Mouse (Mus musculus) CH12.LX (cell line): ENCODE measurements around the gene Shisa8. TPM values are rescaled to one million over a fixed set of nuclear protein-coding genes. Genes with fewer than 3 reads are reported as not detected.

ENCODE experiments used
- DNase-seq: peaks from one replicate; pipeline ENCODE4 v3.0.0-alpha.2; 2013; ENCODE audit errors: extremely low read depth
- H3K27ac ChIP-seq: 2 replicates; pipeline ENCODE4 v1.5.1; 2012; ENCODE audit warnings: low read depth, mild to moderate bottlenecking, control low read depth, moderate library complexity; ENCODE audit not compliant: insufficient read depth
- H3K27me3 ChIP-seq: replicated peaks from 2 replicates; pipeline ENCODE3; 2012; ENCODE audit warnings: inconsistent platforms
- H3K36me3 ChIP-seq, 2 experiments: replicated peaks in 1 of 2; 2 replicates each; pipeline versions ENCODE3 to v1.6.1; 2012; ENCODE audit warnings: inconsistent platforms in 1 of 2, low read length in 1 of 2, mild to moderate bottlenecking in 1 of 2, mixed read lengths in 1 of 2, moderate library complexity in 1 of 2; ENCODE audit not compliant: control insufficient read depth in 1 of 2, insufficient read depth in 1 of 2
- H3K4me1 ChIP-seq, 2 experiments: 2 replicates each; pipeline ENCODE4 v1.6.1; 2012; ENCODE audit warnings: inconsistent platforms in 1 of 2, moderate library complexity in 1 of 2; ENCODE audit not compliant: insufficient read depth in 2 of 2, control insufficient read depth in 1 of 2
- H3K4me2 ChIP-seq: 2 replicates; pipeline ENCODE4 v1.6.1; 2012; ENCODE audit warnings: low read depth, mild to moderate bottlenecking, control low read depth; ENCODE audit not compliant: poor library complexity, insufficient read depth, severe bottlenecking
- H3K4me3 ChIP-seq, 3 experiments: fragments of 150-350 bp in 1 of 3; sonication (generic) in 1 of 3; replicated peaks in 1 of 3; 2 replicates each; pipeline versions ENCODE3 to v1.5.1; 2011 to 2012; ENCODE audit warnings: low read depth in 2 of 3, low read length in 2 of 3, mild to moderate bottlenecking in 2 of 3, moderate library complexity in 2 of 3, control low read depth in 1 of 3, improper control_type of control experiment in 1 of 3, inconsistent platforms in 1 of 3, mixed read lengths in 1 of 3; ENCODE audit not compliant: poor library complexity in 1 of 3
- H3K79me2 ChIP-seq: replicated peaks from 2 replicates; pipeline ENCODE4 v1.6.1; 2012; ENCODE audit warnings: mild to moderate bottlenecking, moderate library complexity; ENCODE audit not compliant: control insufficient read depth, poor library complexity, insufficient read depth, severe bottlenecking; ENCODE audit errors: extremely low read depth
- H3K9ac ChIP-seq: 2 replicates; pipeline ENCODE4 v1.6.1; 2012; ENCODE audit warnings: low read depth, mild to moderate bottlenecking, control low read depth, moderate library complexity; ENCODE audit not compliant: insufficient read depth
- H3K9me3 ChIP-seq: replicated peaks from 2 replicates; pipeline ENCODE3; 2012; ENCODE audit warnings: low read length, inconsistent platforms, mixed read lengths
- BHLHE40 ChIP-seq: IDR thresholded peaks from 2 replicates; pipeline ENCODE4 v1.6.1; 2011; ENCODE audit warnings: mild to moderate bottlenecking, low read depth, low read length, improper control_type of control experiment
- CHD1 ChIP-seq: IDR thresholded peaks from 2 replicates; pipeline ENCODE4 v1.6.1; 2012; ENCODE audit warnings: low read depth, low read length, improper control_type of control experiment, inconsistent platforms
- CHD2 ChIP-seq: IDR thresholded peaks from 2 replicates; pipeline ENCODE4 v1.6.1; 2011; ENCODE audit warnings: low read length, improper control_type of control experiment
- CTCF ChIP-seq, 2 experiments: IDR thresholded peaks in 1 of 2; conservative IDR thresholded peaks in 1 of 2; 2 replicates each; pipeline ENCODE4 v1.5.1; 2011 to 2012; ENCODE audit warnings: low read depth in 2 of 2, low read length in 2 of 2, improper control_type of control experiment in 1 of 2, inconsistent platforms in 1 of 2, mild to moderate bottlenecking in 1 of 2, moderate library complexity in 1 of 2
- EP300 ChIP-seq: IDR thresholded peaks from 2 replicates; pipeline ENCODE4 v1.6.1; 2011; ENCODE audit warnings: low read length, improper control_type of control experiment
- ETS1 ChIP-seq: conservative IDR thresholded peaks from 2 replicates; pipeline ENCODE4 v1.6.1; 2012; ENCODE audit warnings: low read depth, mild to moderate bottlenecking, inconsistent platforms, low read length, improper control_type of control experiment, moderate library complexity
- IRF4 ChIP-seq: IDR thresholded peaks from 2 replicates; pipeline ENCODE4 v1.6.1; 2014; ENCODE audit warnings: low read depth, mild to moderate bottlenecking, inconsistent platforms, low read length, improper control_type of control experiment
- JUN ChIP-seq: IDR thresholded peaks from 2 replicates; pipeline ENCODE4 v1.6.1; 2011; ENCODE audit warnings: low read depth, mild to moderate bottlenecking, low read length, improper control_type of control experiment, moderate library complexity; ENCODE audit not compliant: insufficient read depth
- KAT2A ChIP-seq: IDR thresholded peaks from 2 replicates; pipeline ENCODE4 v1.6.1; 2012; ENCODE audit warnings: low read length, improper control_type of control experiment, inconsistent platforms; ENCODE audit not compliant: insufficient replicate concordance
- MAFK ChIP-seq: IDR thresholded peaks from 2 replicates; pipeline ENCODE4 v1.6.1; 2011; ENCODE audit warnings: low read length, improper control_type of control experiment; ENCODE audit not compliant: insufficient replicate concordance
- MAZ ChIP-seq: IDR thresholded peaks from 2 replicates; pipeline ENCODE4 v1.6.1; 2012; ENCODE audit warnings: low read depth, mild to moderate bottlenecking, inconsistent platforms, low read length, improper control_type of control experiment, moderate library complexity
- MXI1 ChIP-seq: IDR thresholded peaks from 2 replicates; pipeline ENCODE4 v1.6.1; 2011; ENCODE audit warnings: mild to moderate bottlenecking, low read depth, low read length, improper control_type of control experiment
- MYC ChIP-seq: IDR thresholded peaks from 2 replicates; pipeline ENCODE4 v1.6.1; 2011; ENCODE audit warnings: low read depth, mild to moderate bottlenecking, improper control_type of control experiment, low read length
- POLR2A ChIP-seq: IDR thresholded peaks from 2 replicates; pipeline ENCODE4 v1.6.1; 2011; ENCODE audit warnings: low read depth, mild to moderate bottlenecking, improper control_type of control experiment, low read length
- POLR2AphosphoS2 ChIP-seq: IDR thresholded peaks from 2 replicates; pipeline ENCODE4 v1.6.1; 2011; ENCODE audit warnings: low read depth, low read length, improper control_type of control experiment
- RAD21 ChIP-seq: IDR thresholded peaks from 2 replicates; pipeline ENCODE4 v1.6.1; 2011; ENCODE audit warnings: low read depth, mild to moderate bottlenecking, low read length, improper control_type of control experiment, moderate library complexity
- RCOR1 ChIP-seq: conservative IDR thresholded peaks from 2 replicates; pipeline ENCODE4 v1.6.1; 2012; ENCODE audit warnings: low read depth, mild to moderate bottlenecking, inconsistent platforms, low read length, improper control_type of control experiment
- SIN3A ChIP-seq: IDR thresholded peaks from 2 replicates; pipeline ENCODE4 v1.6.1; 2012; ENCODE audit warnings: low read length, improper control_type of control experiment, inconsistent platforms
- TBP ChIP-seq: conservative IDR thresholded peaks from 2 replicates; pipeline ENCODE4 v1.6.1; 2011; ENCODE audit warnings: low read depth, low read length, improper control_type of control experiment
- TCF12 ChIP-seq: IDR thresholded peaks from 2 replicates; pipeline ENCODE4 v1.6.1; 2014; ENCODE audit warnings: low read depth, mild to moderate bottlenecking, inconsistent platforms, low read length, improper control_type of control experiment
- UBTF ChIP-seq: IDR thresholded peaks from 2 replicates; pipeline ENCODE4 v1.6.1; 2012; ENCODE audit warnings: low read depth, mild to moderate bottlenecking, inconsistent platforms, low read length, improper control_type of control experiment, moderate library complexity
- USF1 ChIP-seq: IDR thresholded peaks from 2 replicates; pipeline ENCODE4 v1.6.1; 2014; ENCODE audit warnings: low read depth, mild to moderate bottlenecking, inconsistent platforms, low read length, improper control_type of control experiment
- USF2 ChIP-seq: conservative IDR thresholded peaks from 2 replicates; pipeline ENCODE4 v1.6.1; 2011; ENCODE audit warnings: low read depth, low read length, improper control_type of control experiment
- ZKSCAN1 ChIP-seq: IDR thresholded peaks from 2 replicates; pipeline ENCODE4 v1.6.1; 2012; ENCODE audit warnings: low read depth, inconsistent platforms, low read length, improper control_type of control experiment, borderline replicate concordance
- ZMIZ1 ChIP-seq: IDR thresholded peaks from 2 replicates; pipeline ENCODE4 v1.6.1; 2012; ENCODE audit warnings: low read depth, mild to moderate bottlenecking, inconsistent platforms, low read length, improper control_type of control experiment
- ZNF384 ChIP-seq: IDR thresholded peaks from 2 replicates; pipeline ENCODE4 v1.6.1; 2012; ENCODE audit warnings: low read depth, low read length, improper control_type of control experiment, inconsistent platforms
- dilution Hi-C: fragments of 300-500 bp; cut with MboI; formaldehyde crosslinking; loops from 2 replicates; pipeline ENCODE4 v1.14.3; 2020; ENCODE audit warnings: low sequenced_read_pairs; ENCODE audit not compliant: extremely low pct_unique_long_range_greater_than_20kb, extremely low pct_ligation_motif_present
- in situ Hi-C: fragments of 300-500 bp; cut with MboI; formaldehyde crosslinking; loops from 3 replicates; pipeline ENCODE4 v1.14.3; 2019; ENCODE audit warnings: low sequenced_read_pairs, low pct_ligation_motif_present, low pct_unique_long_range_greater_than_20kb, mixed read lengths
- polyA plus RNA-seq: library from polyadenylated mRNA; unstranded; fragments of >175 nt; gene quantifications from 2 replicates; pipeline ENCODE4 v1.2.1, GENCODE M21; 2012; ENCODE audit warnings: low read depth; ENCODE audit not compliant: insufficient read length
- total RNA-seq, 2 experiments: library from RNA; depleted of rRNA; stranded (reverse); fragments of 300-350 nt in 1 of 2; fragments of >200 nt in 1 of 2; gene quantifications; 2 replicates each; pipeline ENCODE4 v1.2.3; 2012 to 2014

The Shisa8 gene
- total and polyA plus RNA-seq, 3 experiments = 83.4 to 159 (median 103) TPM

DNA sequence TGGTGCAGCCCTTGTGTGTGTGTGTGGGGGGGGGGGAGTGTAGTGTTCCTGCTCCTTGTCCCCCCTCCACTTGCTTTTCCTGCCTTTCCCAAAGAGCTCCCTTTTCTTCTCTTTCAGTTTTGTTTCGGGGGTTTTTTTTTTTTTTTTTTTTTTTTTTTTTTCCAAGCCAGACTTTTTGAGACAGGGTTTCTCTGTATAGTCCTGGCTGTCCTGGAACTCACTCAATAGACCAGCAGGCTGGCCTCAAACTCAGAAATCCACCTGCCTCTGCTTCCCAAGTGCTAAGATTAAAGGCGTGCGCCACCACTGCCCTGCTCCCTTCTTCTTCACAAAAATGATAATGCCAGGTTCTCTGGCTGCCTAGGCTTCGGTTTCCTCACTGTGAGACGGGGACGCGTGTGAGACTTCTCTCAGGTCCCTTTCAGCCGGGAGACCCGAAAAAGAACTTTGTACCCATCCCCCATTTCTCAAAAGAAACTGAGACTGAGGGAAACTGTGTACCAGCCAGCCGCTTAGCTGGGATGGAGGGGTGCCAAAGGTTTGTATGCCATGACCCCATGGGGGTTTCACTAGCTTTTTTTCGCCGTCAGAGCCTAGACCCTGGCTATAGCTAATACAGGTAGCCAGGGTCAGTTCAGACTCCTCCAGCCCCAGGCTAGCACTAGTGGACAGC, 7.5 kb upstream of the Shisa8 start:
- TF ChIP-seq RAD21 (no peak), USF1 (no peak), UBTF (no peak), USF2 (no peak), TBP (0 out of 2 replicates have a peak, but pooled peaks have one; percentile 9), SIN3A (peak; percentile 74), CHD1 (peak; percentile 94), KAT2A (0 out of 2 replicates have a peak, but pooled peaks have one; percentile 30), CHD2 (peak; percentile 88), ETS1 (peak; percentile 25; the same call in 1 of the 2 replicates), ZMIZ1 (peak; percentile 38; the same call in 1 of the 2 replicates), IRF4 (peak; percentile 21; the same call in 1 of the 2 replicates), MYC (0 out of 2 replicates have a peak, but pooled peaks have one; percentile 20), ZKSCAN1 (no peak), BHLHE40 (peak; percentile 46; the same call in 1 of the 2 replicates), POLR2A (no peak; the same call in 1 of the 2 replicates), TCF12 (peak; percentile 40; the same call in 1 of the 2 replicates), ZNF384 (peak; percentile 93), RCOR1 (0 out of 2 replicates have a peak, but pooled peaks have one; percentile 52), EP300 (0 out of 2 replicates have a peak, but pooled peaks have one; percentile 45), MAZ (0 out of 2 replicates have a peak, but pooled peaks have one; percentile 58), JUN (no peak), POLR2AphosphoS2 (peak; percentile 14), MXI1 (peak; percentile 61), MAFK (no peak), CTCF (conservative IDR thresholded peaks at IDR 0.05 in 1 of 2, IDR thresholded peaks at IDR 0.05 in 1 of 2; ENCODE audit: low read depth in 2 of 2, low read length in 2 of 2) (no peak)
- DNase-seq = no peak
- dilution Hi-C loops (no loop called here), in situ Hi-C loops (no loop called here)
- Histone ChIP-seq H3K27ac (peak overlapping the region; percentile 96), H3K9me3 (no peaks in the 10 kb centered on the region), H3K4me1 (peaks cover 18 to 74% of the 10 kb centered on the region in 2 experiments), H3K36me3 (peaks cover 5 to 12% of the 10 kb centered on the region in 2 experiments), H3K9ac (peak overlapping the region; percentile 97), H3K79me2 (peaks cover 25% of the 10 kb centered on the region), H3K27me3 (no peaks in the 10 kb centered on the region), H3K4me3 (no peak overlapping the region), H3K4me2 (peak overlapping the region; percentile 60)
